Mouse (Mus musculus) liver, postnatal 0 days (tissue): ENCODE data around the gene Arf5.

ENCODE experiments used
- CTCF ChIP-seq: sonication (generic); IDR thresholded peaks from 2 replicates; pipeline ENCODE4 v1.5.1; 2016; ENCODE audit warnings: antibody characterized with exemption, low read depth
- EP300 ChIP-seq: IDR thresholded peaks from 2 replicates; pipeline ENCODE4 v1.6.1; 2016; ENCODE audit warnings: antibody characterized with exemption, low read depth, mild to moderate bottlenecking

DNA sequence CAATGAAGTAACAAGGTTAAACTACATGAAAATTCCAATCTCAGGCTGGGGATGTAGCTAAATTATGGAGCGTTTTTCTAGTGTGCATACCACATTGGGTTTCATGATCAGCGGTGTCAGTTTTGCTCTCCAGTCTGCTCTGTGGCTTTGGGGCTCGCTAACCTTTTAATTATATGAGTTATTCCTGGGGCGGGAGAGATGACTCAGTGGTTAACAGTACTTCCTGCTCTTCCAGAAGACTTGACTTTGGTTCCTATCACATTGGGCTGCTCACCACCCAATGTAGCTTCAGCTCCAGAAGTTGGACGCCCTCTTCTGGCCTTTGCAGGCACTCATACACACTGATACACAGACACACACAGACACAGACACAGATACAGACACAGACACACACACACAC is 47.3 kb downstream of the Arf5 start:
- TF ChIP-seq EP300 (no peak), CTCF (no peak)
